Mouse (Mus musculus) neutrophil, adult 59 days (primary cell): ENCODE results near the gene Slc13a2. TPM values are rescaled to one million over a fixed set of nuclear protein-coding genes. Genes with fewer than 3 reads are reported as not detected.

Experiments used
- total RNA-seq, 2 experiments: library from RNA; stranded (reverse); gene quantifications; 1 replicate in 1 of 2; 2 replicates in 1 of 2; pipeline ENCODE4 v1.2.4; 2023

Gene Slc13a2
- not detected for total RNA-seq

DNA sequence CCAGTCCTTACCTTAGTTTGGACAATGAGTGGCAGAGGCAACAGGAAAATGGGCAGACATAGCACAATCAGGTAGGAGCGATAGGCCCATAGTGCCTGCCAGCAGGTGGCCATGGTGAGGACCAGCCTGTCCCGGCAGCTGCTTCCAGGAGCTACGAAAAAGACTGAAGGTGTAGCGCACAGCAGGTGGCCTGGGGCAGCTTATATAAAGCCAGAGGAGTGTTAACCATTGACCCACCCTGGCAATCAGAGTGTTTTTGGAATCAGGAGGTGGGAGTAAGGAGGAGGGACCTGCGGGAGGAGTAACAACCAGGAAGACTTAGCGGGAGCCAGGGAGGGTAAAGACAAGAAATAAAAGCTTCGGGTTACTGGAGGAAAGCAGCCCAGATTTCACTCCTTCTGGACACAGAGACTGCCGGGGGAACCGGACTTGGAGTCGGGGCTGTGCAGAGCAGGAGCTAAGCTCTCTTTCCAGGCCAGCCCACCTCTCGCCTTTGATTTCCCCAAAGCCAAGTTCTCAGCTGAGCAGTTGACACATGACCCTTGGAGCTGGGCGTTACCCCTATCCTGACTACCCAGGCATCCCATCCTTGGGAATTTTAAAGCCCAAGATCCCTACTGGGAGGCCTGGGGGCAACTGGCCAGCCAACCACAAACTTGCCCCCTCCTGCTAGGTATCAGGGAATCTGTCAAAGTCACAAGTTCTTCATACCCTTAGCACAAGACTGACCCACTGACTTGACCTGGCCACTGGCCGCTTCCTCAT lies at the start of gene Slc13a2:
Gene Slc13a2, minus strand, starts transcription at position 163 of the 765 bp plus-strand sequence.

DNA sequence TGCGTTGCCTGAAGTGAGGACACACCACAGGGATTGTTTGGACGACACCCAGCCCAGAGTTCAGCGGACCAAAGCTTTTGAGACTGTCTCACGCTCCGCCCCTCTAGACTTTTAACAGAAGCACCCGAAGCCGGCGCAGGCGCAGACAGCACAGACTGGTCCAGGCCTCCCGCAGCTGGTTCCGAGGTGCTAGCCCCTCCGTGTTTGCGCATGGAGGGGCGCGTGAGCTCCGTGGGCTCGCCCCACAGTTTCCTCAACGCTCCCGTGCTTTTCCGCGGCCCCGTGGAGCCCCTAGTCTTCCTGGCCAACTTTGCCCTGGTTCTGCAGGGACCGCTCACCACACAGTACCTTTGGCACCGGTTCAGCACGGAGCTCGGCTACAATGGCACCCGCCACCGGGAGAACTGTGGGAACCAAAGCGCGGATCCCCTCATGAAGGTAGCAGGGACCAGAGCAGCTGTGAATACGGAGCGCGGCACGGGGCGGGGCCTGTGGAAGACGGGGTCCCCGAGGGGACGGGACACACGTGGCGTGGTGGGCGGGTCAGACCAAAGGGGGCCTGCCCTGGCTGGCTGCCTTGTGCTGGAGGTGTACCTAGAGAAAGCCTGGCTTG lies 43.7 kb upstream of the Slc13a2 start, which contains the start of gene Slc46a1:
Gene Slc46a1, plus strand, starts transcription at position 130 of the 613 bp plus-strand sequence.

DNA sequence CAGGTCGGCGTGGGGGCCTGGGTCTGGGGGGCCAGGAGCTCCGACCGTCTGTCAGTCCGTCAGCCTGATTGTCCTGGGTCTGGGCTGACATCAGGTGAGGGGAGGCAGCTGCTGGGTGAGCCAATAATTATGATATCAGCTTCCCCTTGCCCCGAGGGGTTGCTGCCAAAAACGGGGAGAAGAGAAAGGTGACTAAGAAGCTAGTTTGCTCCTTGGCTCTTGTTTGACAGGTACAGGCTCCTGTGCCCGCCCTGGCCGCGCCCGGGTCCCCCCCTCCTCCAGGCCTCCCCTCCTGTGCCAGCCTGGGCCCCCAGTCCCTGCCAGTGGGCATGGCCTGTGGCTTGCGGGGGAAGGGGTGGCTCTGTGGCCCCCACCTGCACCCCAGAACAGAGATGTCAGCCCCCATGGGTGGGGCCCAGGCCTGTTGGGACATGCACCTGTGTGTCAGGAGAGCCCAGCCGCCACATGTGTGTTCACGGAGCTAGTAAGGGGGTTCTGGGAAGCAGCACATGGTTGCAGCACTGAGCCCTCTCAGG lies 35.4 kb downstream of the Slc13a2 start, which contains the start of gene Foxn1:
Gene Foxn1, minus strand, starts transcription at position 51 of the 536 bp plus-strand sequence.

Other genes starting within 250 kb of the Slc13a2 start
- 1 to 10 TPM; 3.0 to 5.9 TPM for gene Nek8, start 245.5 kb downstream of the Slc13a2 start, total RNA-seq
- 1 to 10 TPM; 5.3 to 8.4 TPM for gene Tlcd1, start 245.5 kb downstream of the Slc13a2 start, total RNA-seq
- 1,000 to 10,000 TPM in 1 of 2 experiments, 100 to 1,000 TPM in 1; 959 to 1,073 TPM for gene Rpl23a, start 238.6 kb downstream of the Slc13a2 start, total RNA-seq
- gene Rab34, start 233.8 kb downstream of the Slc13a2 start, total RNA-seq, result 1 to 10 TPM in 1 of 2 experiments, under 1 TPM in 1; 1.00 to 1.3 TPM
- gene Proca1, start 228.8 kb downstream of the Slc13a2 start, total RNA-seq, result 1 to 10 TPM; 1.6 to 1.7 TPM
- 10 to 100 TPM; 40.4 to 41.5 TPM for gene Sdf2, start 176.5 kb downstream of the Slc13a2 start, total RNA-seq
- gene Supt6, start 176.2 kb downstream of the Slc13a2 start, total RNA-seq, result 10 to 100 TPM; 42.0 to 45.1 TPM
- 10 to 100 TPM; 58.8 to 60.0 TPM for gene 2610507B11Rik, start 160.5 kb downstream of the Slc13a2 start, total RNA-seq
- under 1 TPM; 0.22 to 0.49 TPM for gene BC030499, start 131.4 kb downstream of the Slc13a2 start, total RNA-seq
- gene Spag5, start 120.7 kb downstream of the Slc13a2 start, total RNA-seq, result 10 to 100 TPM; 54.9 to 66.0 TPM
- 1 to 10 TPM; 1.9 to 3.7 TPM for gene Aldoc, start 99.2 kb downstream of the Slc13a2 start, total RNA-seq
- gene Pigs, start 93.8 kb downstream of the Slc13a2 start, total RNA-seq, result 10 to 100 TPM; 33.9 to 37.9 TPM
- gene Unc119, start 78.7 kb downstream of the Slc13a2 start, total RNA-seq, result 100 to 1,000 TPM; 114 to 116 TPM
- gene Foxn1, start 35.7 kb downstream of the Slc13a2 start, total RNA-seq, result not detected
- gene Slc46a1, start 43.5 kb upstream of the Slc13a2 start, total RNA-seq, result 1 to 10 TPM in 1 of 2 experiments, under 1 TPM in 1; 0.93 to 2.0 TPM
- gene Sarm1, start 75.5 kb upstream of the Slc13a2 start, total RNA-seq, result under 1 TPM; 0.18 to 0.24 TPM
- not detected for gene Vtn, start 76.9 kb upstream of the Slc13a2 start, total RNA-seq
- gene Sebox, start 81.2 kb upstream of the Slc13a2 start, total RNA-seq, result not detected
- gene Tmem199, start 90.0 kb upstream of the Slc13a2 start, total RNA-seq, result 10 to 100 TPM in 1 of 2 experiments, 1 to 10 TPM in 1; 9.9 to 11.0 TPM
- gene Poldip2, start 90.0 kb upstream of the Slc13a2 start, total RNA-seq, result 10 to 100 TPM; 20.9 to 21.2 TPM
- 1 to 10 TPM; 7.3 to 9.1 TPM for gene Tnfaip1, start 114.1 kb upstream of the Slc13a2 start, total RNA-seq
- 10 to 100 TPM; 28.5 to 31.8 TPM for gene Ift20, start 114.1 kb upstream of the Slc13a2 start, total RNA-seq
- gene Tmem97, start 128.6 kb upstream of the Slc13a2 start, total RNA-seq, result 10 to 100 TPM in 1 of 2 experiments, 1 to 10 TPM in 1; 9.9 to 12.7 TPM